Mouse (Mus musculus) Patski (cell line): ENCODE data around the gene Mid2. TPM values are rescaled to one million over a fixed set of nuclear protein-coding genes. Genes with fewer than 3 reads are reported as not detected.
A peak's percentile ranks its signal among the peaks of the same experiment; 100 is the strongest.
"Not testable (repeated sequence)": the region's sequence is repeated elsewhere in the genome, so short reads cannot be mapped to it uniquely, and the experiment has no call there.

Experiments used
- ATAC-seq: fragments of 100-300 bp; one replicate; pipeline ENCODE4 v1.8.0; 2021
- CTCF ChIA-PET: fragments of 350-600 bp; sonication (Branson Sonifier 250); formaldehyde crosslinking; loops from one replicate; lab custom pipeline; 2022; ENCODE audit warnings: inconsistent platforms; lab: Charles Lee
- POLR2A ChIA-PET: fragments of 350-600 bp; sonication (Branson Sonifier 250); formaldehyde crosslinking; loops from one replicate; lab custom pipeline; 2022; ENCODE audit warnings: antibody characterized with exemption, inconsistent platforms; lab: Charles Lee
- DNase-seq: peaks from one replicate; pipeline ENCODE4 v3.0.0-alpha.2; 2011; ENCODE audit warnings: low read depth, low spot score
- H3K27me3 ChIP-seq: fragments of 371-371 bp; one replicate; pipeline ENCODE4 v1.5.1; 2021
- CTCF ChIP-seq: fragments of 100-300 bp; IDR thresholded peaks from one replicate; pipeline ENCODE4 v1.5.1; 2021
- in situ Hi-C: fragments of 300-500 bp; cut with MboI; formaldehyde crosslinking; loops from 3 replicates; pipeline ENCODE4 v1.11.1; 2018; ENCODE audit warnings: low pct_unique_long_range_greater_than_20kb, mixed read lengths
- polyA plus RNA-seq: library from polyadenylated mRNA; unstranded; gene quantifications from one replicate; pipeline ENCODE4 v1.2.3, GENCODE M21; 2021

Mid2 gene
- 14.5 TPM for polyA plus RNA-seq

GRCm38 (mm10) chrX:140664479-140665241, at the start of gene Mid2:
TSS of gene Mid2 (plus strand) at chrX:140664599.
- ATAC-seq = peak; percentile 49
- in situ Hi-C loops = no loop called here

GRCm38 (mm10) chrX:140624875-140625594, 39.4 kb upstream of the Mid2 start:
- no peak for DNase-seq
- no peak for TF ChIP-seq CTCF
- no peak for ATAC-seq
- ChIA-PET CTCF (no interaction called here), POLR2A (no interaction called here)
- in situ Hi-C loops = no loop called here
- H3K27me3 ChIP-seq = no peaks in the 10 kb centered on the region

More at GRCm38 (mm10) chrX:140664479-140665241, at the start of gene Mid2:
- DNase-seq = no peak
- ChIA-PET POLR2A (no interaction called here), CTCF (no interaction called here)
- no peak for TF ChIP-seq CTCF
- peaks cover 3% of the 10 kb centered on the region for H3K27me3 ChIP-seq

GRCm38 (mm10) chrX:140638028-140638427, 26.4 kb upstream of the Mid2 start:
- TF ChIP-seq CTCF = no peak
- POLR2A ChIA-PET = no interaction called here
- in situ Hi-C loops = no loop called here
- DNase-seq (no peak), ATAC-seq (no peak)
- H3K27me3 ChIP-seq = peaks cover 18% of the 10 kb centered on the region
- CTCF ChIA-PET = no interaction called here

GRCm38 (mm10) chrX:140639592-140639991, 24.8 kb upstream of the Mid2 start:
- CTCF ChIA-PET = interaction anchor here (1.0 kb wide), 1 partner anchor 13 kb away, joined by 3 read pairs; no protein-coding TSS in a partner anchor
- POLR2A ChIA-PET = no interaction called here
- H3K27me3 ChIP-seq = peaks cover 23% of the 10 kb centered on the region
- in situ Hi-C loops = no loop called here
- DNase-seq (no peak), ATAC-seq (no peak)
- TF ChIP-seq CTCF = no peak

DNA sequence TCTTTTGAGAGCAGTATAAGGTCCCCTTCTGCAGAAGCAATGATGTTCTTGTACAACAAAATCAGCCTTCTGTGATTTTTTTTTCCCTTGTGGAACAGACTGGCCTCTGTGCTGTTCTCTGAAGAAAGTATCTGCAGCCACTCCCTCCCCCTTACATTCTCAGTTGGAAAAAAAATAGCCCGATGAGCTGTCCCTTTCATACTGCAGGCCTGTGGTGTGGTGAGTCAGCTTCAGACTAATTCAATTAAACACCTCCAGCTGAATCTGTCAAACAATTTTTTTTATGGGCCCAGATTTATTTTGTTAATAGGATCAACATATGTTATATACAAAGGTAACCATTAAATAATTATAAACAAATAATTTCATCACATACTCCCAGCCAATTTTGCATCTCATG, 3.7 kb upstream of the Mid2 start:
- DNase-seq (no peak), ATAC-seq (peak; percentile 42)
- no peak for TF ChIP-seq CTCF
- peaks cover 18% of the 10 kb centered on the region for H3K27me3 ChIP-seq
- CTCF ChIA-PET = no interaction called here
- POLR2A ChIA-PET = no interaction called here
- in situ Hi-C loops = no loop called here

GRCm38 (mm10) chrX:140663516-140663915, 883 bp upstream of the Mid2 start:
- DNase-seq (no peak), ATAC-seq (no peak)
- in situ Hi-C loops = no loop called here
- H3K27me3 ChIP-seq = peaks cover 6% of the 10 kb centered on the region
- ChIA-PET POLR2A (no interaction called here), CTCF (no interaction called here)
- TF ChIP-seq CTCF = no peak

- in situ Hi-C loops = no loop called here
- peak; percentile 36 for ATAC-seq
- no peak for TF ChIP-seq CTCF
- CTCF ChIA-PET = no interaction called here
- no peak for DNase-seq
- POLR2A ChIA-PET = no interaction called here
- peaks cover 5% of the 10 kb centered on the region for H3K27me3 ChIP-seq
Observed at GRCm38 (mm10) chrX:140665242-140665810, 927 bp downstream of the Mid2 start.

DNA sequence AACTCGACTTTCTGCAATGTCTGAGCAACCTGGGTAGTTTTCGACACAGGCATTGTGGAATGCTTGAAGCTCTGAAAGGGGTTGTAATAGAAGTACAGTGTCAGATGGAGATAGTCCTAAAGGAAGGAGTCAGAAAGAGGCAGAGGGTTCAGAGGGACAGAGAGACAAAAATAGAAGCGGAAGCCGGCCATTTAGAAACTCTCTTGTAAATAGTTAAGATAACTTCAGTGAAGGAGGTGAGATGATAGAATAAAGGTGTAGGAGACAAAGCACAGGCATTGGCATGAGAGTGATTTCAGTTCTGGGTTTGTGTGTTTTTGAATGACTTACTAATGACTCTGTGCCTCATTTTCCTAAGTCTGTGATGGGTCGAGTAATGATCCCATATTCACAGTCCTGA, 11.0 kb downstream of the Mid2 start:
- TF ChIP-seq CTCF = no peak
- POLR2A ChIA-PET = no interaction called here
- peaks cover 22% of the 10 kb centered on the region for H3K27me3 ChIP-seq
- no peak for DNase-seq
- ATAC-seq = no peak
- CTCF ChIA-PET = no interaction called here
- in situ Hi-C loops = no loop called here

GRCm38 (mm10) chrX:140688335-140688734, 23.9 kb downstream of the Mid2 start:
- TF ChIP-seq CTCF = no peak
- in situ Hi-C loops = no loop called here
- ChIA-PET POLR2A (no interaction called here), CTCF (interaction anchor here (1.3 kb wide), 1 partner anchor 8 kb away, joined by 3 read pairs; no protein-coding TSS in a partner anchor)
- DNase-seq = no peak
- H3K27me3 ChIP-seq = peaks cover 21% of the 10 kb centered on the region
- ATAC-seq = no peak

GRCm38 (mm10) chrX:140697872-140698463, 33.6 kb downstream of the Mid2 start:
- ATAC-seq, DNase-seq, in situ Hi-C loops, CTCF ChIA-PET, POLR2A ChIA-PET: not testable (repeated sequence)
- H3K27me3 ChIP-seq = peaks cover 13% of the 10 kb centered on the region
